Mouse (Mus musculus): ENCODE results near the gene Lck. TPM values are rescaled to one million over a fixed set of nuclear protein-coding genes. Genes with fewer than 3 reads are reported as not detected.

Gene Lck
- polyA plus RNA-seq, 1 experiment: 3.1 TPM

DNA sequence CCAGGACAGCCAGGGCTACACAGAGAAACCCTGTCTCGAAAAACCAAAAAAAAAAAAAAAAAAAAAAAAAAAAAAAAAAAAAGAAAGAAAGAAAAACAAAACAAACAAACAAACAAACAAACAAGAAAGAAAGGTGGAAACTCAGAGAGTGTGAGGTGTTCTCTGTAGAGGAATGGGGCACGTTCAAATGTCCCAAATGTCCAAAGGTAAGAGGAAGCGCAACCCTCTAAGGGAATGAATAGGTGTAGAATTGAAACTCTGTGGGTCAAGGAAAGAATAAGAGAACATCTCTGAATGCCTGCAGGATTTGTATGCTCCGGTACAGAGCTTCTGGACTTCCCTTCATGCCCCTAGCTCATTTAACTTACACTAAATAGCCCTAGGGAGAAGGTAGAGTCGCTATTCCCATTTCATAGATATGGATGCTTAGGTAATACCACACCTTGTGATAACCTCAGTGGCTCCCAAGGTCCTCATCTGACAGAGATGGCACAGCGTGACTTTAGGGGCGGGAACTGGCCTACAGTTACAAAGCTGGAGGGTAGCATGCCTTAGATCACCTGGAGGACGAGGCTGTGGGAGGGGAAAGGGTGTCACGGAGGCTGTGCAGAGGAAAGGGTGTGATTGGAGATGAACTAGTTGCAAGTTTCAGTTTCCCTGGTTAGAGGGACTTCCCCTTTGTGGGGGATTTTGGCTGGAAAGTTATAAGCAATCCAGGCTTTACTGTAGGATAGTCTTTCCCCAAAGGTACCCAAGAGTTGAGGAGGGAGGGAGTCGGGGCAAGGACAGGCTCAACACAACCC lies 65.8 kb downstream of the Lck start:
- H3K27me3 ChIP-seq (ENCODE audit: control insufficient read depth): peaks cover 57% of the 10 kb centered on the region
- H3K9me3 ChIP-seq (ENCODE audit: control insufficient read depth, low read length): no peaks in the 10 kb centered on the region
- no peak overlapping the region for H3K4me3 ChIP-seq (replicated peaks)
- peaks cover 1% of the 10 kb centered on the region; the same call in 1 of the 2 replicates for H3K4me1 ChIP-seq (ENCODE audit: control insufficient read depth)
- no peaks in the 10 kb centered on the region for H3K36me3 ChIP-seq (ENCODE audit: control insufficient read depth)
- TF ChIP-seq TAL1 (IDR thresholded peaks at IDR 0.05; ENCODE audit: low read length) (no peak), GATA1 (IDR thresholded peaks at IDR 0.05; ENCODE audit: low read length) (no peak)

DNA sequence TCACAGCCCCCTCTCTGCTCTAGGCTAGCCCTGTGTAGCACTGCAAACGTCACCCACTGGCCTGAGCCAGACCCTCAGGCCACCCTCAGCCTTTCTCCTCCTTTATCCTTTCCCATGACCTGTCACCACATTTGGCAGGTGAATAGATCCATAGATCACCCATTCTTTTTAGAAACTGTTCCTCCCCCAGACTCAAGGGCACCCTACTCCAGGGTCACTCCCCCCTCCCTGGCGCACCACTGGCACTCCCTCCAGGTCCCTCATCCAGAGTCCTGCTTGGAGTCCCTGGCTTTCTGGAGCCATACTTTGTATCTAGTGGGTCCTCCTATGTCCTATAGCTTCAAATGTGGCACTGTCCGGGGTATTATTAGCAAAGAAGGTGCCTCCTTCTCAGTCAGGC lies 67.9 kb downstream of the Lck start:
- no peaks in the 10 kb centered on the region for H3K9me3 ChIP-seq (ENCODE audit: control insufficient read depth, low read length)
- H3K4me3 ChIP-seq (replicated peaks): no peak overlapping the region
- H3K36me3 ChIP-seq (ENCODE audit: control insufficient read depth): no peaks in the 10 kb centered on the region
- peaks cover 7% of the 10 kb centered on the region for H3K4me1 ChIP-seq (ENCODE audit: control insufficient read depth)
- TF ChIP-seq GATA1 (IDR thresholded peaks at IDR 0.05; ENCODE audit: low read length) (no peak), TAL1 (IDR thresholded peaks at IDR 0.05; ENCODE audit: low read length) (no peak)
- H3K27me3 ChIP-seq (ENCODE audit: control insufficient read depth): peaks cover 55% of the 10 kb centered on the region

DNA sequence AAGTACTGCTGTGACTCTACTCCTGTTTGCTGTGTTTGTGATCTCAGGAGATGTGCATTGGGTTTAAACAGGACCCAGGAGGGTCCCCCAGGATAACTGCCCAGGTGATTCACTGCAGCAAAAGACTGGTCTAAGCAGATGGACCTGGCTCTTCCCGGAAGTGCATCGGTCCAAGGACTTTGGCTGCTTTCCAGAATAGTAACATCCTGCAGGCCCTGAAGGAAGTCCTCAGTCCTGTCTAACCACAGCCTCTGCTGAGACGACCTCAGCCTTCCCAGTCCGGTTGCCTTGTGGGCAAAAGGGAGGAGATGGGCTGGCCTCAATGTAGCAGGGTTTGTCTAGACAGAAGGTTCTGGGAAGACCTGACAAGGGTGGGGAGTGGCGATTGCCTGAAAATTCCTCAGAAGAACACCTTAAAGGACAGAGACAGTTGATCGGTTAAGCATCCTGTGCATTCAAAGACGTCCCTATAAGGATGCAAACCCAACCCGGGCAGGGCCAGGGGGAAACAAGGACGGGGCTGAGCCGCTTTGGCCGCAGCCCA lies 70.5 kb downstream of the Lck start:
- Histone ChIP-seq H3K4me1 (ENCODE audit: control insufficient read depth) (peaks cover 12% of the 10 kb centered on the region), H3K27me3 (ENCODE audit: control insufficient read depth) (peaks cover 59% of the 10 kb centered on the region), H3K36me3 (ENCODE audit: control insufficient read depth) (no peaks in the 10 kb centered on the region), H3K9me3 (ENCODE audit: control insufficient read depth, low read length) (no peaks in the 10 kb centered on the region), H3K4me3 (replicated peaks) (no peak overlapping the region)
- no peak for TF ChIP-seq GATA1 (IDR thresholded peaks at IDR 0.05; ENCODE audit: low read length)

DNA sequence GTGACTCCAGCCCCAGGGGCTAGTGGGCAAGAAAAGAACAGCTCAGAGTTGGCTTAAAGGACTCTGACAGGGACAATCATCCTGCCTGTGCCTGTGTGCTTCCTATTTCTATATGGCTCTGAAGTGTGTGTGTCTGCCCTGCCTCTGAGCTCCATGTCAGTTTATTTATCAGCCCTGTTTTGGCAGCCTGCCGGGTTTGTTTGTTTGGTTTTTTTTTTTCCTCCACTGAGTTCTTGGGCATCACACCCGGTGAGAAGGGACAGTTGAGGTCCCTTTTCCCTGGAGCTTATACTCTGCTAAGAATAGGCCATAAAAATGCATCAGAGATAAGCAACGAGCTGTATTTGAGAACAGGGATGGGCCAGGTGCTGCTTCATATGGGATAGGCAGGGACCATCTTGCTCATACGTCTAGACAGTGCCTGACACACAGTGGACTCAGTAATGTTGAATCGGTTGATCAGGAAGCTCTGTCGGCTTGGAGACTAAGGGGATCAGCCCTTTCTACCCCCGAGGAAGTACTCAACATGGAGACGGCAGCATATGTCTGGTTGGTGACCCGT lies 71.0 kb downstream of the Lck start:
- H3K4me1 ChIP-seq (ENCODE audit: control insufficient read depth): peaks cover 10% of the 10 kb centered on the region
- H3K36me3 ChIP-seq (ENCODE audit: control insufficient read depth): no peaks in the 10 kb centered on the region
- no peaks in the 10 kb centered on the region for H3K9me3 ChIP-seq (ENCODE audit: control insufficient read depth, low read length)
- H3K27me3 ChIP-seq (ENCODE audit: control insufficient read depth): peaks cover 62% of the 10 kb centered on the region
- TF ChIP-seq GATA1 (IDR thresholded peaks at IDR 0.05; ENCODE audit: low read length): no peak
- TF ChIP-seq TAL1 (IDR thresholded peaks at IDR 0.05; ENCODE audit: low read length): no peak
- no peak overlapping the region for H3K4me3 ChIP-seq (replicated peaks)

DNA sequence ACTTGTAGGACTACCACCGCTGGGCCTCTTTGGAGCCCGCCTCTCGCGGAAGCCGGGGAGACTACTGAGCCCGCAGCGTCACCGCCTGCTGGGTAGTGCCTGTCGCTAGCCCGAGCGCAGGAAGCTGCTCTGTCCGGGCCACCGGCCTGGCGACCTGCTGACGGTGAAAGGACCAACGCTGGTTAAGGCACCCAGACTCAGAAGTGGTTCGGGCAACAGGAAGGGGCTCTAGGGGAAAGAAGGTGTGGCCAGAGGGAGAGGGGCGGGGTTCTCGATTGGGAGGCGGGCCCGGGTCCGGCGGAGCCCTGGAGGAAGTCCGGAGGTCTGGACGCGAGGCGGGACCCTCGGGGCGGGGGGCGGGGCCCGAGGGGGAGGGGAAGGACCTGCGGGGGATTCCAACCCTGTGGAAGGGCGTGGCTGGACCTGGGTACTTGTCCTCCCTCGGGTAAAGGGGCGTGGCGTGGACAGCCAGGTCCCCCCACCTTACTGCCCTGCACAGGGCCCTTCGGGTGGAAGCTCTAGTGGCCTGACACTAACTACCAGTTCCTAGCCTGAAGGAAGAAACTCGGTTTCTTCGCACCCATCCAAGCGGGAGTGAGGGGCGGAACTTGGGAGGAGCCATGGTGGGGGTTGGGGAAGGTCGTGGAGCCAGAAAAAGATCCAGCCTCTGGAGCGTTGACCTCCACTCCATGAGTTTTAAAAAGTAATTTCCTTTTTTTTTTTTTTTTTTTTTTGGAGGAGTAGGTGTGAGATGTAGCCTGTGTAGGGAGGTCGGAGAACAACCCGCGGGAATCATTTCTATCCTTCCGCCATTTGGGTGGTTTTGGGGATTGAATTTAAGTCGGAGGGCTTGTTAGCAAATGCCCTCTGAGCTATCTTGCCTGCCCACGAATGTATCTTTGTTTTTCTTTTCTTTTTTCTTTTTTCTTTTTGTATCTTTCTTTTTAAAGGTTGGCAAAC lies 72.6 kb downstream of the Lck start:
- Histone ChIP-seq H3K4me3 (replicated peaks) (peak overlapping the region; percentile 65), H3K36me3 (ENCODE audit: control insufficient read depth) (no peaks in the 10 kb centered on the region), H3K4me1 (ENCODE audit: control insufficient read depth) (peaks cover 10% of the 10 kb centered on the region), H3K9me3 (ENCODE audit: control insufficient read depth, low read length) (no peaks in the 10 kb centered on the region), H3K27me3 (ENCODE audit: control insufficient read depth) (peaks cover 77% of the 10 kb centered on the region)
- no peak for TF ChIP-seq TAL1 (IDR thresholded peaks at IDR 0.05; ENCODE audit: low read length)

DNA sequence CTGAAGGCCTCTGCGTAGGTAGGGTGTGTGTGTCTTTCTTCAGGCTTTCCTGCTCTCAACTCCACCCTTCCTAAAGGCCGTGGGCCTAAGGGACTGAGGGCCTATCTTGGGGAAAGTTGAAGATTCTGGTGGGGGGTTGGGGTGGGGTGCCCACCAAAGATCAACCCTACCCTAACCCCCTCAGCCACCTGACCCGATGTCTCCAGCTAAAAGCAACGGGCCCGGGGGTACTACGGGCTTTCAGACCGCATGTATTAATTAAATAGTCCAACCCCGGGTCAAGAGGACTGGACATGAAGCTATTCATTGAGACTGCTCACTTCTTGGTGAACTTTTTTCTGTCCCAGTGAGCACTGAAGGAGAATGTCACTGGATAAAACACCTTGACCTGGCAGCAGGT lies 73.4 kb downstream of the Lck start:
- peaks cover 82% of the 10 kb centered on the region for H3K27me3 ChIP-seq (ENCODE audit: control insufficient read depth)
- peak overlapping the region; percentile 65 for H3K4me3 ChIP-seq (replicated peaks)
- no peaks in the 10 kb centered on the region for H3K9me3 ChIP-seq (ENCODE audit: control insufficient read depth, low read length)
- TF ChIP-seq TAL1 (IDR thresholded peaks at IDR 0.05; ENCODE audit: low read length) (no peak), GATA1 (IDR thresholded peaks at IDR 0.05; ENCODE audit: low read length) (no peak)
- peaks cover 10% of the 10 kb centered on the region for H3K4me1 ChIP-seq (ENCODE audit: control insufficient read depth)
- no peaks in the 10 kb centered on the region for H3K36me3 ChIP-seq (ENCODE audit: control insufficient read depth)

DNA sequence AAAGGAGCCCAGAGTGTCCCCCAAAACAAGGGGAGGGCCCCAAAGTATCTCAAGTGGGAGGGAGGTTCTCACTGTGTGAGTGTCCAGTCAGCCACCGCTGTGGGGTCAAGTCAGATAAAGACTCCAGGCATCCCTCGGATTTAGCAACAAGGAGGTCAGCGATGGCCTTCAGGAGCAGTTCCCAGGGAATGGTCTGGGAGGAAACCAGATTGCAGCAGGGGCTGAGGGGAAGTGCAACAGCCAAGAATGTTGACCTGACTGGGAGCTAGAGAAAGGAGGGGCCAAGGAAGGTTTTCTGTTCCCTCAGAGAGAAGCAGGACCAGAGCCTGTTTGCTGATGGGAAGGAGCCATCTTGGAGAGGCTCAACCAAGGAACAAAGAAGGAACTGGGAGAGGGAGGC lies 74.5 kb downstream of the Lck start:
- Histone ChIP-seq H3K4me3 (replicated peaks) (no peak overlapping the region), H3K36me3 (ENCODE audit: control insufficient read depth) (no peaks in the 10 kb centered on the region), H3K27me3 (ENCODE audit: control insufficient read depth) (peaks cover 87% of the 10 kb centered on the region), H3K9me3 (ENCODE audit: control insufficient read depth, low read length) (no peaks in the 10 kb centered on the region), H3K4me1 (ENCODE audit: control insufficient read depth) (peaks cover 14% of the 10 kb centered on the region)
- no peak for TF ChIP-seq GATA1 (IDR thresholded peaks at IDR 0.05; ENCODE audit: low read length)
- TF ChIP-seq TAL1 (IDR thresholded peaks at IDR 0.05; ENCODE audit: low read length): no peak

Other genes starting within 250 kb of the Lck start
- gene Rbbp4, start 238.3 kb downstream of the Lck start, polyA plus RNA-seq (2012): 5.4 and 8.0 TPM in 2 replicates
- gene Zbtb8os, start 237.9 kb downstream of the Lck start, polyA plus RNA-seq (2012): 0.10 and 0.29 TPM in 2 replicates
- 0.04 and 0.08 TPM in 2 replicates for gene Zbtb8a, start 195.5 kb downstream of the Lck start, polyA plus RNA-seq (2012)
- 0.02 TPM in 1 of 2 replicates, not detected in the other for gene Zbtb8b, start 132.8 kb downstream of the Lck start, polyA plus RNA-seq (2012)
- gene Bsdc1, start 112.1 kb downstream of the Lck start, polyA plus RNA-seq (2012): 87.8 and 92.9 TPM in 2 replicates
- not detected in 2 replicates for gene Tssk3, start 82.6 kb downstream of the Lck start, polyA plus RNA-seq (2012)
- 1.5 and 1.9 TPM in 2 replicates for gene Fam229a, start 82.5 kb downstream of the Lck start, polyA plus RNA-seq (2012)
- 1.2 and 1.4 TPM in 2 replicates for gene Marcksl1, start 60.1 kb downstream of the Lck start, polyA plus RNA-seq (2012)
- gene Hdac1, start 30.9 kb downstream of the Lck start, polyA plus RNA-seq (2012): 9.1 and 9.2 TPM in 2 replicates
- 0.15 TPM in 1 of 2 replicates, not detected in the other for gene Fam167b, start 4.9 kb upstream of the Lck start, polyA plus RNA-seq (2012)
- 14.4 and 16.7 TPM in 2 replicates for gene Eif3i, start 27.0 kb upstream of the Lck start, polyA plus RNA-seq (2012)
- gene Tmem234, start 27.0 kb upstream of the Lck start, polyA plus RNA-seq (2012): 53.2 and 58.6 TPM in 2 replicates
- not detected in 2 replicates for gene Dcdc2b, start 40.6 kb upstream of the Lck start, polyA plus RNA-seq (2012)
- 0.09 and 0.11 TPM in 2 replicates for gene Iqcc, start 45.5 kb upstream of the Lck start, polyA plus RNA-seq (2012)
- gene Ccdc28b, start 50.3 kb upstream of the Lck start, polyA plus RNA-seq (2012): 0.73 and 2.6 TPM in 2 replicates
- gene Txlna, start 67.4 kb upstream of the Lck start, polyA plus RNA-seq (2012): 2.8 and 3.0 TPM in 2 replicates
- 0.47 and 0.65 TPM in 2 replicates for gene Kpna6, start 99.1 kb upstream of the Lck start, polyA plus RNA-seq (2012)
- gene Tmem39b, start 123.2 kb upstream of the Lck start, polyA plus RNA-seq (2012): 1.0 and 1.4 TPM in 2 replicates
- gene Khdrbs1, start 168.7 kb upstream of the Lck start, polyA plus RNA-seq (2012): 5.8 and 6.3 TPM in 2 replicates
- gene Ptp4a2, start 237.6 kb upstream of the Lck start, polyA plus RNA-seq (2012): 3.6 and 4.7 TPM in 2 replicates